8 mouse cellular contexts compared by ENCODE assay signal in genomic region chr14:25459394-25459997, GRCm38 (mm10). TPM values are rescaled to one million over a fixed set of nuclear protein-coding genes. Genes with fewer than 3 reads are reported as not detected.
DNase-seq lines count a peak whose midpoint lies in the region; ATAC-seq and TF ChIP-seq lines count a peak whose summit lies in the region.

No protein-coding gene starts in this region.

- H3K4me1 ChIP-seq in heart, embryonic 11.5 days (ENCODE audit: control insufficient read depth, insufficient read depth, low read length), result peaks cover 58% of the 10 kb centered on the region
- peaks cover 6 to 51% of the 10 kb centered on the region in 2 experiments for H3K4me1 ChIP-seq in CH12.LX (ENCODE audit: control insufficient read depth in 1 of 2, insufficient read depth in 2 of 2)
- peaks cover 65% of the 10 kb centered on the region for H3K4me1 ChIP-seq in embryonic facial prominence, embryonic 15.5 days
- peaks cover 26% of the 10 kb centered on the region for H3K4me1 ChIP-seq in hindbrain, embryonic 11.5 days (replicated peaks; ENCODE audit: control insufficient read depth, insufficient read depth, low read length)
- H3K4me1 ChIP-seq in liver, embryonic 11.5 days (replicated peaks; ENCODE audit: control insufficient read depth, insufficient read depth, low read length), result peaks cover 39% of the 10 kb centered on the region
- H3K4me1 ChIP-seq in neural tube, embryonic 15.5 days, result peaks cover 65% of the 10 kb centered on the region

- peak overlapping the region; percentile 97 for H3K27ac ChIP-seq in heart, embryonic 11.5 days (ENCODE audit: low read depth, low read length)
- peak overlapping the region; percentile 84 for H3K27ac ChIP-seq in CH12.LX (ENCODE audit: insufficient read depth, low read depth)
- peak overlapping the region; percentile 99 for H3K27ac ChIP-seq in embryonic facial prominence, embryonic 15.5 days (replicated peaks)
- peak overlapping the region; percentile 100 for H3K27ac ChIP-seq in hindbrain, embryonic 11.5 days (ENCODE audit: low read depth, low read length)
- H3K27ac ChIP-seq in liver, embryonic 11.5 days (ENCODE audit: low read depth, low read length), result peak overlapping the region; percentile 98
- H3K27ac ChIP-seq in neural tube, embryonic 15.5 days (replicated peaks), result peak overlapping the region; percentile 99

- DNase-seq in heart, adult 9 months (ENCODE audit: low spot score in 2 of 2), result no peak
- DNase-seq in CH12.LX (ENCODE audit: extremely low read depth), result peak; percentile 48
- DNase-seq in hindbrain, embryonic 11.5 days (ENCODE audit: low spot score), result peak; percentile 80
- DNase-seq in liver, embryonic 11.5 days (ENCODE audit: low spot score), result peak; percentile 83
- no peak for DNase-seq in ovary, adult 18-20 months (ENCODE audit: low spot score)

- whole genome bisulfite sequencing in heart, embryonic 11.5 days (ENCODE audit: insufficient replicate concordance), result under 1% methylated on average over 69 of the region's 69 CpGs
- WGBS in embryonic facial prominence, embryonic 15.5 days, result under 1% methylated on average over 69 of the region's 69 CpGs
- WGBS in hindbrain, embryonic 11.5 days, result under 1% methylated on average over 69 of the region's 69 CpGs
- under 1% methylated on average over 69 of the region's 69 CpGs for WGBS in liver, embryonic 11.5 days
- whole genome bisulfite sequencing in neural tube, embryonic 15.5 days, result under 1% methylated on average over 69 of the region's 69 CpGs

- in situ Hi-C loops in CH12.LX (cut with MboI; ENCODE audit: low pct_ligation_motif_present, low pct_unique_long_range_greater_than_20kb, low sequenced_read_pairs), result loop anchor here (25.0 kb wide), 1 partner anchor 972 kb away; the partner anchor contains the start of genes Polr3a and Rps24

- ATAC-seq in heart, embryonic 11.5 days (replicated peaks; ENCODE audit: insufficient number of reproducible peaks, low FRiP score, low TSS enrichment), result peak; percentile 40; the same call in 1 of the 2 replicates
- ATAC-seq in embryonic facial prominence, embryonic 15.5 days (ENCODE audit: insufficient number of reproducible peaks, low FRiP score, low TSS enrichment, low read depth), result 0 out of 2 replicates have a peak, but pooled peaks have one; percentile 26
- peak; percentile 8; the same call in 1 of the 2 replicates for ATAC-seq in hindbrain, embryonic 11.5 days (ENCODE audit: low FRiP score)
- peak; percentile 55 for ATAC-seq in liver, embryonic 11.5 days (replicated peaks; ENCODE audit: low FRiP score)
- peak; percentile 11; the same call in 1 of the 2 replicates for ATAC-seq in neural tube, embryonic 15.5 days (ENCODE audit: low FRiP score)

- H3K9ac ChIP-seq in heart, embryonic 11.5 days (ENCODE audit: low read depth, low read length), result peak overlapping the region; percentile 99
- peak overlapping the region; percentile 84 for H3K9ac ChIP-seq in CH12.LX (ENCODE audit: insufficient read depth, low read depth)
- peak overlapping the region; percentile 89 for H3K9ac ChIP-seq in embryonic facial prominence, embryonic 15.5 days
- peak overlapping the region; percentile 100 for H3K9ac ChIP-seq in hindbrain, embryonic 11.5 days (ENCODE audit: low read depth, low read length)
- peak overlapping the region; percentile 75 for H3K9ac ChIP-seq in liver, embryonic 11.5 days (ENCODE audit: low read depth, low read length)
- H3K9ac ChIP-seq in neural tube, embryonic 15.5 days (replicated peaks), result peak overlapping the region; percentile 99

- peak overlapping the region; percentile 97 for H3K4me2 ChIP-seq in heart, embryonic 11.5 days
- H3K4me2 ChIP-seq in CH12.LX (ENCODE audit: insufficient read depth, low read depth, poor library complexity, severe bottlenecking), result peak overlapping the region; percentile 63
- peak overlapping the region; percentile 87 for H3K4me2 ChIP-seq in embryonic facial prominence, embryonic 15.5 days (replicated peaks)
- H3K4me2 ChIP-seq in hindbrain, embryonic 11.5 days (replicated peaks; ENCODE audit: low read depth, low read length), result peak overlapping the region; percentile 78
- peak overlapping the region; percentile 98 for H3K4me2 ChIP-seq in liver, embryonic 11.5 days
- H3K4me2 ChIP-seq in neural tube, embryonic 15.5 days, result peak overlapping the region; percentile 89

- H3K27me3 ChIP-seq in heart, embryonic 11.5 days (ENCODE audit: control insufficient read depth, insufficient read depth, low read length), result no peaks in the 10 kb centered on the region
- H3K27me3 ChIP-seq in CH12.LX (replicated peaks), result peaks cover 15% of the 10 kb centered on the region
- H3K27me3 ChIP-seq in embryonic facial prominence, embryonic 15.5 days, result no peaks in the 10 kb centered on the region
- H3K27me3 ChIP-seq in hindbrain, embryonic 11.5 days (ENCODE audit: control insufficient read depth, insufficient read depth, low read length), result no peaks in the 10 kb centered on the region
- H3K27me3 ChIP-seq in liver, embryonic 11.5 days (replicated peaks; ENCODE audit: control insufficient read depth, insufficient read depth, low read length), result 0 out of 2 replicates have a peak, but pooled peaks cover 3% of the 10 kb centered on the region
- H3K27me3 ChIP-seq in neural tube, embryonic 15.5 days (replicated peaks), result no peaks in the 10 kb centered on the region

- dilution Hi-C loops in CH12.LX (cut with MboI; ENCODE audit: extremely low pct_ligation_motif_present, extremely low pct_unique_long_range_greater_than_20kb, low sequenced_read_pairs), result no loop called here

- H3K9me3 ChIP-seq in heart, embryonic 11.5 days (replicated peaks; ENCODE audit: control insufficient read depth, low read length), result no peaks in the 10 kb centered on the region
- no peaks in the 10 kb centered on the region for H3K9me3 ChIP-seq in CH12.LX (replicated peaks; ENCODE audit: low read length)
- H3K9me3 ChIP-seq in embryonic facial prominence, embryonic 15.5 days (replicated peaks), result no peaks in the 10 kb centered on the region
- no peaks in the 10 kb centered on the region for H3K9me3 ChIP-seq in hindbrain, embryonic 11.5 days (ENCODE audit: control insufficient read depth, low read length)
- no peaks in the 10 kb centered on the region for H3K9me3 ChIP-seq in liver, embryonic 11.5 days (ENCODE audit: control insufficient read depth, low read length)
- no peaks in the 10 kb centered on the region for H3K9me3 ChIP-seq in neural tube, embryonic 15.5 days (replicated peaks)

- no peaks in the 10 kb centered on the region for H3K36me3 ChIP-seq in heart, embryonic 11.5 days (ENCODE audit: control insufficient read depth, insufficient read depth, low read length)
- H3K36me3 ChIP-seq in CH12.LX (replicated peaks in 1 of 2; ENCODE audit: control insufficient read depth in 1 of 2, insufficient read depth in 1 of 2, low read length in 1 of 2), result peaks cover 0 to 3% of the 10 kb centered on the region in 2 experiments
- H3K36me3 ChIP-seq in embryonic facial prominence, embryonic 15.5 days, result no peaks in the 10 kb centered on the region
- H3K36me3 ChIP-seq in hindbrain, embryonic 11.5 days (ENCODE audit: control insufficient read depth, insufficient read depth, low read length), result no peaks in the 10 kb centered on the region
- no peaks in the 10 kb centered on the region for H3K36me3 ChIP-seq in liver, embryonic 11.5 days (ENCODE audit: control insufficient read depth, insufficient read depth, low read length)
- H3K36me3 ChIP-seq in neural tube, embryonic 15.5 days, result no peaks in the 10 kb centered on the region

- peaks cover 42% of the 10 kb centered on the region for H3K79me2 ChIP-seq in CH12.LX (replicated peaks; ENCODE audit: control insufficient read depth, extremely low read depth, insufficient read depth, poor library complexity, severe bottlenecking)

- no peak for TF ChIP-seq POLR2A in CH12.LX (IDR thresholded peaks at IDR 0.05; ENCODE audit: low read depth, low read length)

- TF ChIP-seq EP300 in CH12.LX (IDR thresholded peaks at IDR 0.05; ENCODE audit: low read length), result no peak

- H3K4me3 ChIP-seq in heart, embryonic 11.5 days (ENCODE audit: low read depth, low read length), result peak overlapping the region; percentile 98
- H3K4me3 ChIP-seq in CH12.LX (replicated peaks in 1 of 3; ENCODE audit: low read depth in 2 of 3, low read length in 2 of 3, poor library complexity in 1 of 3), result peak overlapping the region; percentile 74 to 97 (median 82)
- H3K4me3 ChIP-seq in embryonic facial prominence, embryonic 15.5 days (replicated peaks), result peak overlapping the region; percentile 75
- peak overlapping the region; percentile 99 for H3K4me3 ChIP-seq in hindbrain, embryonic 11.5 days (ENCODE audit: low read depth, low read length)
- peak overlapping the region; percentile 92 for H3K4me3 ChIP-seq in liver, embryonic 11.5 days (ENCODE audit: low read depth, low read length)
- peak overlapping the region; percentile 84 for H3K4me3 ChIP-seq in neural tube, embryonic 15.5 days (replicated peaks)

- TF ChIP-seq CTCF in CH12.LX (conservative IDR thresholded peaks at IDR 0.05 in 1 of 2, IDR thresholded peaks at IDR 0.05 in 1 of 2; ENCODE audit: low read depth in 2 of 2, low read length in 2 of 2), result peak in 1 of 2 experiments; percentile 52; a peak in 2 of 4 replicates

- peak; percentile 39 for TF ChIP-seq RAD21 in CH12.LX (IDR thresholded peaks at IDR 0.05; ENCODE audit: low read depth, low read length)

TF ChIP-seq in CH12.LX, 34 proteins besides CTCF, POLR2A, EP300 and RAD21:
- TF ChIP-seq TCF12 (IDR thresholded peaks at IDR 0.05; ENCODE audit: low read depth, low read length) (0 out of 2 replicates have a peak, but pooled peaks have one; percentile 6), MYC (IDR thresholded peaks at IDR 0.05; ENCODE audit: low read depth, low read length) (no peak), ELF1 (IDR thresholded peaks at IDR 0.05; ENCODE audit: low read depth, low read length) (peak; percentile 9; the same call in 1 of the 2 replicates), SIN3A (IDR thresholded peaks at IDR 0.05; ENCODE audit: low read length) (0 out of 2 replicates have a peak, but pooled peaks have one; percentile 2), MAZ (IDR thresholded peaks at IDR 0.05; ENCODE audit: low read depth, low read length) (no peak), SMC3 (IDR thresholded peaks at IDR 0.05; ENCODE audit: low read depth, low read length) (peak; percentile 46), UBTF (IDR thresholded peaks at IDR 0.05; ENCODE audit: low read depth, low read length) (peak; percentile 97)

RNA-seq across cellular contexts. Expression of gene Zmiz1, which starts 0.5 kb away (rescaled TPM):
- polyA plus RNA-seq in heart, embryonic 11.5 days (2014; fragmentation: Nextera tagmentation; extraction: Ambion mirVana), result 34.9 and 36.2 TPM in 2 replicates
- total RNA-seq in CH12.LX (2012; rRNA removed), result 9.6 and 11.1 TPM in 2 replicates
- 2.0 and 3.7 TPM in 2 replicates for total RNA-seq in CH12.LX (2014; rRNA removed)
- 31.9 and 45.8 TPM in 2 replicates for polyA plus RNA-seq in CH12.LX (2012; ENCODE audit: insufficient read length, low read depth)
- 38.7 and 40.1 TPM in 2 replicates for polyA plus RNA-seq in embryonic facial prominence, embryonic 15.5 days (2015; fragmentation: Nextera tagmentation; extraction: Ambion mirVana)
- 47.5 and 57.0 TPM in 2 replicates for polyA plus RNA-seq in hindbrain, embryonic 11.5 days (2014; fragmentation: Nextera tagmentation; extraction: Ambion mirVana)
- 27.5 and 31.0 TPM in 2 replicates for polyA plus RNA-seq in liver, embryonic 11.5 days (2014; fragmentation: Nextera tagmentation; extraction: Ambion mirVana)
- polyA plus RNA-seq in neural tube, embryonic 15.5 days (2015; fragmentation: Nextera tagmentation; extraction: Ambion mirVana), result 51.1 and 54.7 TPM in 2 replicates

Comparison
In these comparisons a context has a peak if more than half of its experiments do, and no peak if none do; other contexts are left out.
1. DNase-seq: peak in CH12.LX (single experiment), hindbrain, embryonic 11.5 days (single experiment) and liver, embryonic 11.5 days (single experiment); none in heart, adult 9 months (0 of 2) and ovary, adult 18-20 months (single experiment).
2. Peak in every context shown above with its lines, with median percentiles within 50 percentile points of each other: ATAC-seq, H3K27ac ChIP-seq, H3K4me2 ChIP-seq, H3K4me3 ChIP-seq and H3K9ac ChIP-seq.